Mouse (Mus musculus) c-Kit-positive CD71-negative TER-119-negative erythroid progenitor cells, embryonic 14.5 days (primary cell): ENCODE data around the gene Lyrm7.

Experiments
- DNase-seq: peaks from one replicate; pipeline ENCODE4 v3.0.0-alpha.2; 2013; ENCODE audit warnings: low read depth

Lyrm7 gene

GRCm38 (mm10) chr11:54845470-54846442, 15.0 kb downstream of the Lyrm7 start:
- no peak for DNase-seq

- DNase-seq: no peak
These were observed 15.8 kb downstream of the Lyrm7 start for GRCm38 (mm10) chr11:54844959-54845358.

- no peak for DNase-seq
These were observed 16.3 kb downstream of the Lyrm7 start for GRCm38 (mm10) chr11:54844424-54844823.

DNA sequence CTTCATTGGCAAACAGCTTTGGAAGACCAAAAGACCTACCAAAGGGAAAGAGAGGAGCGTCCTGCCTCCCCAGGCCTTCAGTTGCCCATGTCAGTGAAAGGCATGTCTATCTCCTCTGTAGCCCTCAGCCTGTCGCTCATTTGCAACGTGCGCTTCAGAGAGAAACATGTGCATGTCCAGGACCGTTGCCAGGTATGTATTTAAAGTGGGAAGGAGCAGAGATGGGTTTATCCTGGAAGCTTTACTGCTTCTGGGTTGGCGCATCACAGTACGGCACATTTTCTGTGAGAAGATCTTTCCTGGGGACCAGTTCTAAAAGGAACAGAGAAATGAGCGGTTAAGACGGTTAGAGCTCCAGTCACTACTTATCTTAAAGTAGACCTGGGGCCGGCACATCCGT, 19.8 kb downstream of the Lyrm7 start:
- DNase-seq: no peak

GRCm38 (mm10) chr11:54839696-54840095, 21.0 kb downstream of the Lyrm7 start:
- DNase-seq: no peak

DNA sequence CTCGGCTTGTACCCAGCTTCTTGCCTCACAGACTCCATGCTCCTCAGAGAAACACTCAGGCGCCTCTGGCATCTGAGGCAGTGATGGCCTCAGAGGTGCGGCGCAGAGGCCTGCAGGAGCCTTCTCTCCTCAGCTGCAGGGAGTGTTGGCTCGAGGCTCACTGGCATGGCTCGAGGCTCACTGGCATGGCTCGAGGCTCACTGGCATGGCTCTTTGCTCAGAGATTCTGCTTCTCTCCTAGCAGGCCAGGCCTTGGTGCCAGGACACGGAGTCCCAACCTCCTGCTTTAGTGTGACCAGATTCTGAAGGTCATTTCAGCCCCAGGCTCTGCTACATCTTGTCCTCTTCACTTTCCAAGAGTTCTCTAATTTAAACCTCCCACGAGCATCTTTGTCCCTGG, 24.6 kb downstream of the Lyrm7 start:
- DNase-seq: no peak

- peak; percentile 35 for DNase-seq
These were observed 26.1 kb downstream of the Lyrm7 start for GRCm38 (mm10) chr11:54834596-54834995.

- DNase-seq: no peak
These were observed 26.9 kb downstream of the Lyrm7 start for GRCm38 (mm10) chr11:54833833-54834232.

- DNase-seq: no peak
These were observed 33.9 kb downstream of the Lyrm7 start for GRCm38 (mm10) chr11:54826819-54827218.

DNA sequence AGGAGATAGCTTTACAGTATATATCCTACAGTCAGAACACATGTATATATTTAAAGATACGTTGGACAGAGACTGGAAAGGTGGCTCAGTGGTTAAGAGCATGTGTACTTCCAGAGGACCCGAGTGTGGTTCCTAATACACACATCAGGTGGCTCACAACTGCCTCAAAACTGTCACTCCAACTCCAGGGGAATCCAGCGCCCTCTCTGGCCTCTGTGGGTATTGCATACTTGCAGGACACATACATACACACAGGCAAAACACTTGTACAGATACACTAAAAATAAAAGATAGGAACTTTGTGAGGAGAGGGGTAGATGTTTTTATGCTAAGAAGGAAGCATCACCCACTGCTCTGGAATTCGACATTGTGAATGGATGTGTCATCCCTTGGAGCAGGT, 34.9 kb downstream of the Lyrm7 start:
- DNase-seq: no peak

DNA sequence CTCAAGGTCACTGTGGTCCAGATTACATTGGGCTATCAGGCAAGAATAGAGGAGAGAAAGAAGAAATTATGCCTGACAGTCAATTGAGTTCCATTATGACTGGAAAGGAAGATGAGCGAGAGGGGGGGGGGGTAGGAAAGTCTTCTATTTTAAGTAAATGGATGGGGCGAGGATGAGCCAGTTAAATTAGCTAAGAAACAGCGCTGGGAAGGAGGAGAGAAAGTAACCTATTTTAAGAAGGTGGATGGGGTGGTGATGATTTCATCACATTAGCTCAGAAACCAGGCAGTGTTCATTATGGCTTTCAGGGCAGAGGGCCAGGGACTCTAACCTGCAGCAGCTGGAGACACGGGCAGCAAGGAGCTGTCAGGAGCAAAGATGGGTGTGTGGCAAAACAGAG, 37.2 kb downstream of the Lyrm7 start:
- no peak for DNase-seq

DNA sequence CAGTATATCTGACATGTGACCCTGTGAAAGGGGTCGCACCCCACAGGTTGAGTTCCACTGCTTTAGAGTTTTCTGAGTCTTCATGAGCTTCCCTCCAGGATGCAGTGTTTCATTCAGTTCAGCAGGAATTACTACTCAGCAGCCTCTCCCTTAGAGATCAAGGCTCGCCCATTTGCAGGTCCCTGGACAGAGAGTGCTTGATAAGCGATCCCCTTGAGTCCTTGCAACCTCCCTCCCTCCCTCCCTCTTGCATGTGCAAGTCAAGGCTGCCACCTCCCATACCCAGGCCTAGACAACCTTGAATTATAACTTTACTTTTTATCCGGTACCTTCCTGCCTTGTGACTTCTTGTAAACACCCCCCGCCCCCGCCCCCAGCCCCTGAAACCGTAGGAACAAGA, 41.2 kb downstream of the Lyrm7 start:
- DNase-seq: no peak

- no peak for DNase-seq
These were observed 43.3 kb downstream of the Lyrm7 start for GRCm38 (mm10) chr11:54817449-54817848.

DNA sequence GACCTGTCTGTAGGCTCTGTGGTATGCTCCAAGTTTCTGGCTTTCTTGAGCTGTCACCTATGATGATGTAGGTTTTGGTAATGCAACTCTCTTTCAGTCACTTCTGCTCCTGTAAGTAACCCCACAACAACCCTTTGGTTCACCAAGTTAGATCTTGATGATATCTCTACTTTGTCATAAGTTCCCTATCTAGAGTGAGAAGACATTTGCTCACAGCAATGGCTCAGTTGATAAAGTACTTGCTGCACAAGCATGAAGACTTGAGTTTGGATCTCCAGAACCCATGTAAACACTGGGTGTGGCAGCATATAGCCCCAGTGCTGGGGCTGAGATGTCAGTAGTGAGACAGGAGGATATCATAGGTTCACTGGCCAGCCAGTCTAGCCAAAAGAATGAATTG, 45.1 kb downstream of the Lyrm7 start:
- DNase-seq: no peak

DNA sequence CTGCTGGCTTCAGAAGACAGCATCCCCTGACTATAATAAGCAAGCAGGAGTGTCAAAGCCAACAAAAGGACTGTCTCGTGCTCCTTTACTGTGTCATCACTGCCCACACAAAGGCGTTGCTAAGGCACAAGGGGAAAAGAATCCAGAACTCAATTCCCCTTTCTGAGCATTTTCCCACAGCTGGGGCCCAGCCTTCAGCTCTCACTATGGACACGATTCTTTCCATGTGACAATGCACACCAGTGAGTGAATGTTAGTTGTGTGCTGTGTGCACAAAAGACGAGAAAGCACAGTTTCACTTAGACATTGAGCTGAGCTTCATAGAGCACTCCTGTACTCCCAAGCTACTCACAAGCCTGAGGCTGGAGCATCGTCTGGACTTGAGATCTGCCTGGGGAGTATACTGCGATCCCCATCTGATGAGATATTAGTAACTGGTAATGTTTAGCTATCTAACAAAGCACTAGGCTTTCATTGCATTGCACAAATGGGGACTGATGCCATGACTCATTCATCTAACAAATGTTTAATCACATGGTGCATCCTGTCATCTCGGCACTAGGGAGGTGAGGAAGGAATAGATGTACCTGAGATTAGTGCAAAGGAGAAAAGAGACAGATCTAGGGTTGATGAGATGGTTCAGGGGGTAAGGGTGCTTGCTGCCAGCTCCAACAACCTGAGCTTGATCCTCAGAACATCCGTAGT, 47.8 kb downstream of the Lyrm7 start:
- DNase-seq: no peak

GRCm38 (mm10) chr11:54812314-54812713, 48.4 kb downstream of the Lyrm7 start:
- no peak for DNase-seq

GRCm38 (mm10) chr11:54811054-54811453, 49.7 kb downstream of the Lyrm7 start:
- no peak for DNase-seq

- no peak for DNase-seq
These were observed 51.1 kb downstream of the Lyrm7 start for GRCm38 (mm10) chr11:54809582-54809981.

DNA sequence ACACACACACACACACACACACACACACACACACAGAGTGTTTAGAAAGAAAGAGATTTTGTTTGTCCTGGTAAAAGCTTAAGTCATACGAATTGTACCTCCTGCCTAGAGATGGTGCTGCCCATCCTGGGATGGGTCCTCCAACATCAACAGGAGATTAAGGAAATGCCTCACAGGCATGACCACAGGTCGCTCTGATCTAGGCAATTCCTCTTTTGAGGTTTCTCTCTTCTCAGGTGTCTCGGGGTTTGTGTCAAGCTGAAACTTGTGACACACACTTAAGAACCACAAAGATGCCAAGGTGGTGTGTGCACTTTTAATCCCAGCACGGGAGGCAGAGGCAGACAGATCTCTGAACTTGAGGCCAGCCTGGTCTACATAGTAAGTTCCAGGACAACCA, 52.5 kb downstream of the Lyrm7 start:
- DNase-seq: no peak

- peak; percentile 36 for DNase-seq
These were observed 53.0 kb downstream of the Lyrm7 start for GRCm38 (mm10) chr11:54807669-54808068.

GRCm38 (mm10) chr11:54806891-54807290, 53.8 kb downstream of the Lyrm7 start:
- DNase-seq: no peak

DNA sequence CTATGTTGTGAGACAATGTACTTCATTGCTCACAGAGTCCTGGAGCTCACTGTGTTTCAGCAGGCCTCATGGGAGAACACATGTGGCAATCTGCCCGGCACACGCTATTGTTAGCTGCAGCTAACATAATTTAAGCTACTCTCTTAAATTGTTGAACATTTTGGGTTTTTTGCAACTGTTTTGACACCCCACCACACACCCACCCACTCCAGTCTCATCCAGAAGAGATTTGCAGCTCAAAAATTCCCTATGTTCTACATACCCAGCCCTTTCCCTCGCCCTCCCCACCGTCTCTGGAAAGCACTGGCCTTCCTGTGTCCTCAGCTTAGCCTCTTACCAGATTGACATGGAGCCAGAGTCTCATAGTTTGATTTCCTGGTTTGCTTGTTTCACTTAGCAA, 55.5 kb downstream of the Lyrm7 start:
- no peak for DNase-seq

DNA sequence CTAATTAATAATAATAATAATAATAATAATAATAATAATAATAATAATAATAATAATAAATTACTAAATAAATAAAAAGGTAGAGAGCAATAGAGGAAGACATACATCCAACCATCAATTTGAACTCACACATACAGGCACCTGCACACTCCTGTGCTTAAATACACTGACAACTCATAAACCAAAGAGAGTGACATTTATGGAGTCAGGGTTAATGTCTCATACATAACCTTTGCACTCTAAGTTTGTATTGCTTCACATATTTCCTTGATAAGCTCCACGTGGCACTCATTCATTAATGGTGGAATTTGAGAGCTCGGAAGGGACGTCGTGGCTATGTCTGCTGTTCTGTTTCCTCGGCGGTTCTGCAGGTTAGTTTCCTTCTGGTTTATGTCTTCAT, 58.1 kb downstream of the Lyrm7 start:
- DNase-seq: no peak
